Mouse (Mus musculus) intestine, embryonic 15.5 days (tissue): ENCODE measurements around the gene Ascc1. TPM values are rescaled to one million over a fixed set of nuclear protein-coding genes. Genes with fewer than 3 reads are reported as not detected.
"Not testable (repeated sequence)": the region's sequence is repeated elsewhere in the genome, so short reads cannot be mapped to it uniquely, and the experiment has no call there.

Experiments
- ATAC-seq: fragments of 200-750 bp; cut with Nextera tagmentation; 2 replicates; pipeline ENCODE4 v1.8.0; 2017; ENCODE audit warnings: moderate TSS enrichment, moderate library complexity
- H3K27ac ChIP-seq: fragments of 300-500 bp; sonication (generic); 2 replicates; pipeline ENCODE4 v1.5.1; 2015; ENCODE audit warnings: mild to moderate bottlenecking, inconsistent platforms
- H3K27me3 ChIP-seq: fragments of 300-500 bp; sonication (generic); replicated peaks from 2 replicates; pipeline ENCODE4 v1.6.1; 2015; ENCODE audit warnings: inconsistent platforms
- H3K36me3 ChIP-seq: fragments of 300-500 bp; sonication (generic); 2 replicates; pipeline ENCODE4 v1.6.1; 2015; ENCODE audit warnings: inconsistent platforms
- H3K4me1 ChIP-seq: fragments of 300-500 bp; sonication (generic); replicated peaks from 2 replicates; pipeline ENCODE4 v1.6.1; 2015; ENCODE audit warnings: inconsistent platforms
- H3K4me2 ChIP-seq: fragments of 300-500 bp; sonication (generic); replicated peaks from 2 replicates; pipeline ENCODE4 v1.6.1; 2015; ENCODE audit warnings: mild to moderate bottlenecking, inconsistent platforms
- H3K4me3 ChIP-seq: fragments of 300-500 bp; sonication (generic); replicated peaks from 2 replicates; pipeline ENCODE4 v1.5.1; 2015; ENCODE audit warnings: inconsistent platforms
- H3K9ac ChIP-seq: fragments of 300-500 bp; sonication (generic); 2 replicates; pipeline ENCODE4 v1.6.1; 2015; ENCODE audit warnings: inconsistent platforms
- H3K9me3 ChIP-seq: fragments of 300-500 bp; sonication (generic); 2 replicates; pipeline ENCODE4 v1.6.1; 2016; ENCODE audit warnings: inconsistent platforms
- WGBS: fragments of 180-500 bp; shearing (Covaris S2); methylation state at CpG from one replicate; pipeline ENCODE4 v1.1.7; 2015; 5-methylcytosine and 5-hydroxymethylcytosine counted together
- polyA plus RNA-seq: library from polyadenylated mRNA; unstranded; fragments of >200 nt; fragmentation: Nextera tagmentation; extraction: Ambion mirVana; gene quantifications from 2 replicates; pipeline ENCODE4 v1.2.1, GENCODE M21; 2015

Gene Ascc1
- polyA plus RNA-seq, 1 experiment from 2014 or later, result 45.3 TPM

GRCm38 (mm10) chr10:59999057-59999456, 3.5 kb upstream of the Ascc1 start:
- Histone ChIP-seq H3K4me3 (no peak overlapping the region), H3K36me3 (peaks cover 11% of the 10 kb centered on the region), H3K27me3 (no peaks in the 10 kb centered on the region), H3K9ac (no peak overlapping the region), H3K4me1 (peaks cover 9% of the 10 kb centered on the region), H3K9me3 (no peaks in the 10 kb centered on the region), H3K27ac (no peak overlapping the region), H3K4me2 (no peak overlapping the region)
- no peak for ATAC-seq
- WGBS, result 86% methylated on average over 3 of the region's 3 CpGs

- peak overlapping the region; percentile 76; the same call in 1 of the 2 replicates for H3K9ac ChIP-seq
These were observed 942 bp upstream of the Ascc1 start for GRCm38 (mm10) chr10:60001663-60002062.

GRCm38 (mm10) chr10:60002203-60002602, 402 bp upstream of the Ascc1 start:
- Histone ChIP-seq H3K9ac (peak overlapping the region; percentile 76), H3K4me3 (peak overlapping the region; percentile 66), H3K9me3 (no peaks in the 10 kb centered on the region), H3K27ac (peak overlapping the region; percentile 98), H3K36me3 (peaks cover 4% of the 10 kb centered on the region; the same call in 1 of the 2 replicates), H3K27me3 (no peaks in the 10 kb centered on the region), H3K4me1 (peaks cover 9% of the 10 kb centered on the region), H3K4me2 (peak overlapping the region; percentile 63)
- no peak for ATAC-seq
- 3% methylated on average over 12 of the region's 12 CpGs for WGBS

More at GRCm38 (mm10) chr10:60001663-60002062, 942 bp upstream of the Ascc1 start:
- not testable (repeated sequence) for H3K36me3 ChIP-seq, H3K9me3 ChIP-seq, H3K4me1 ChIP-seq, H3K27me3 ChIP-seq, ATAC-seq
- Histone ChIP-seq H3K4me2 (peak overlapping the region; percentile 63), H3K27ac (peak overlapping the region; percentile 44; the same call in 1 of the 2 replicates), H3K4me3 (peak overlapping the region; percentile 66)
- WGBS, result 64% methylated on average over 8 of the region's 8 CpGs

- no peak; the same call in 1 of the 2 replicates for ATAC-seq
- Histone ChIP-seq H3K4me1 (peaks cover 9% of the 10 kb centered on the region), H3K27ac (peak overlapping the region; percentile 98), H3K27me3 (no peaks in the 10 kb centered on the region), H3K4me3 (peak overlapping the region; percentile 66), H3K9ac (peak overlapping the region; percentile 38), H3K4me2 (peak overlapping the region; percentile 77), H3K9me3 (no peaks in the 10 kb centered on the region), H3K36me3 (peaks cover 7% of the 10 kb centered on the region)
- under 1% methylated on average over 21 of the region's 21 CpGs for WGBS
These were observed 678 bp downstream of the Ascc1 start for GRCm38 (mm10) chr10:60003213-60003752.

- peaks cover 7% of the 10 kb centered on the region for H3K36me3 ChIP-seq
- peaks cover 9% of the 10 kb centered on the region for H3K4me1 ChIP-seq
- H3K27ac ChIP-seq, result peak overlapping the region; percentile 98
- peak overlapping the region; percentile 77 for H3K4me2 ChIP-seq
- H3K27me3 ChIP-seq, result no peaks in the 10 kb centered on the region
- ATAC-seq, result no peak
- H3K4me3 ChIP-seq, result peak overlapping the region; percentile 66
- H3K9ac ChIP-seq, result peak overlapping the region; percentile 38
- WGBS, result 70% methylated on average over 9 of the region's 9 CpGs
- H3K9me3 ChIP-seq, result no peaks in the 10 kb centered on the region
These were observed 1.2 kb downstream of the Ascc1 start for GRCm38 (mm10) chr10:60003847-60004246.

GRCm38 (mm10) chr10:60005264-60005663, 2.7 kb downstream of the Ascc1 start:
- H3K4me1 ChIP-seq, result peaks cover 9% of the 10 kb centered on the region
- no peak overlapping the region for H3K27ac ChIP-seq
- ATAC-seq, result no peak
- H3K9ac ChIP-seq, result no peak overlapping the region
- H3K9me3 ChIP-seq, result no peaks in the 10 kb centered on the region
- no peak overlapping the region for H3K4me2 ChIP-seq
- WGBS, result 61% methylated on average over 2 of the region's 2 CpGs
- H3K36me3 ChIP-seq, result peaks cover 7% of the 10 kb centered on the region
- no peak overlapping the region for H3K4me3 ChIP-seq
- H3K27me3 ChIP-seq, result no peaks in the 10 kb centered on the region

- Histone ChIP-seq H3K36me3 (peaks cover 5% of the 10 kb centered on the region; the same call in 1 of the 2 replicates), H3K27ac (no peak overlapping the region), H3K4me2 (no peak overlapping the region), H3K27me3 (no peaks in the 10 kb centered on the region), H3K4me1 (no peaks in the 10 kb centered on the region), H3K9ac (no peak overlapping the region), H3K9me3 (no peaks in the 10 kb centered on the region), H3K4me3 (no peak overlapping the region)
- 52% methylated on average over 3 of the region's 3 CpGs for WGBS
- ATAC-seq, result no peak
These were observed 6.5 kb downstream of the Ascc1 start for GRCm38 (mm10) chr10:60009115-60009514.

- Histone ChIP-seq H3K36me3 (peaks cover 8% of the 10 kb centered on the region; the same call in 1 of the 2 replicates), H3K27me3 (no peaks in the 10 kb centered on the region), H3K27ac (no peak overlapping the region), H3K4me3 (no peak overlapping the region), H3K9ac (no peak overlapping the region), H3K9me3 (no peaks in the 10 kb centered on the region), H3K4me2 (no peak overlapping the region), H3K4me1 (no peaks in the 10 kb centered on the region)
- no peak for ATAC-seq
- WGBS, result 88% methylated on average over 6 of the region's 6 CpGs
These were observed 13.6 kb downstream of the Ascc1 start for GRCm38 (mm10) chr10:60016223-60016622.

GRCm38 (mm10) chr10:60019299-60019698, 16.7 kb downstream of the Ascc1 start:
- Histone ChIP-seq H3K9ac (no peak overlapping the region), H3K4me2 (no peak overlapping the region), H3K27me3 (no peaks in the 10 kb centered on the region), H3K36me3 (peaks cover 15% of the 10 kb centered on the region; the same call in 1 of the 2 replicates), H3K9me3 (no peaks in the 10 kb centered on the region), H3K4me1 (no peaks in the 10 kb centered on the region), H3K4me3 (no peak overlapping the region), H3K27ac (no peak overlapping the region)
- no peak for ATAC-seq
- 62% methylated on average over 2 of the region's 2 CpGs for WGBS

GRCm38 (mm10) chr10:60023751-60024150, 21.1 kb downstream of the Ascc1 start:
- Histone ChIP-seq H3K27me3 (no peaks in the 10 kb centered on the region), H3K4me1 (peaks cover 22% of the 10 kb centered on the region), H3K4me3 (no peak overlapping the region), H3K36me3 (peaks cover 11% of the 10 kb centered on the region; the same call in 1 of the 2 replicates), H3K9ac (no peak overlapping the region), H3K9me3 (no peaks in the 10 kb centered on the region), H3K27ac (no peak overlapping the region), H3K4me2 (no peak overlapping the region)
- no peak for ATAC-seq
- 88% methylated on average over 1 of the region's 1 CpGs for WGBS

- 0 out of 2 replicates have a peak overlapping the region, but pooled peaks have one; percentile 24 for H3K27ac ChIP-seq
- H3K4me1 ChIP-seq, result peaks cover 25% of the 10 kb centered on the region
- peaks cover 5% of the 10 kb centered on the region; the same call in 1 of the 2 replicates for H3K36me3 ChIP-seq
- H3K27me3 ChIP-seq, result no peaks in the 10 kb centered on the region
- ATAC-seq, result no peak
- no peaks in the 10 kb centered on the region for H3K9me3 ChIP-seq
- 43% methylated on average over 13 of the region's 13 CpGs for WGBS
- H3K4me2 ChIP-seq, result 0 out of 2 replicates have a peak overlapping the region, but pooled peaks have one; percentile 0
- no peak overlapping the region for H3K4me3 ChIP-seq
- H3K9ac ChIP-seq, result no peak overlapping the region
These were observed 24.3 kb downstream of the Ascc1 start for GRCm38 (mm10) chr10:60026759-60027395.

GRCm38 (mm10) chr10:60027619-60028084, 25.0 kb downstream of the Ascc1 start:
- peak; percentile 75 for ATAC-seq
- no peak overlapping the region for H3K4me3 ChIP-seq
- no peak overlapping the region for H3K9ac ChIP-seq
- H3K27ac ChIP-seq, result peak overlapping the region; percentile 74
- WGBS, result 16% methylated on average over 2 of the region's 2 CpGs
- H3K4me1 ChIP-seq, result peaks cover 28% of the 10 kb centered on the region
- H3K27me3 ChIP-seq, result no peaks in the 10 kb centered on the region
- no peaks in the 10 kb centered on the region for H3K9me3 ChIP-seq
- H3K4me2 ChIP-seq, result no peak overlapping the region
- H3K36me3 ChIP-seq, result peaks cover 3% of the 10 kb centered on the region; the same call in 1 of the 2 replicates
